Mouse (Mus musculus): ENCODE measurements around the gene Spata2.

- TF ChIP-seq HCFC1 (IDR thresholded peaks at IDR 0.05; ENCODE audit: borderline replicate concordance, insufficient read depth, low read length) = no peak
- no peak for TF ChIP-seq ZNF384 (IDR thresholded peaks at IDR 0.05; ENCODE audit: low read depth, low read length)
- TF ChIP-seq ZC3H11A (IDR thresholded peaks at IDR 0.05; ENCODE audit: borderline replicate concordance, low read depth, low read length) = no peak
- TF ChIP-seq CHD2 (IDR thresholded peaks at IDR 0.05; ENCODE audit: low read depth, low read length) = no peak
- TF ChIP-seq MAFK (IDR thresholded peaks at IDR 0.05; ENCODE audit: insufficient read depth, low read depth, low read length) = no peak
Observed at GRCm38 (mm10) chr2:167541324-167541723, 48.6 kb upstream of the Spata2 start.
